Mouse (Mus musculus) lung, adult 18-20 months (tissue): ENCODE measurements around the gene Efnb2.

Experiments
- DNase-seq, 2 experiments: peaks; one replicate each; pipeline ENCODE4 v3.0.0; 2022; ENCODE audit warnings: mixed read lengths in 2 of 2

Efnb2 gene

DNA sequence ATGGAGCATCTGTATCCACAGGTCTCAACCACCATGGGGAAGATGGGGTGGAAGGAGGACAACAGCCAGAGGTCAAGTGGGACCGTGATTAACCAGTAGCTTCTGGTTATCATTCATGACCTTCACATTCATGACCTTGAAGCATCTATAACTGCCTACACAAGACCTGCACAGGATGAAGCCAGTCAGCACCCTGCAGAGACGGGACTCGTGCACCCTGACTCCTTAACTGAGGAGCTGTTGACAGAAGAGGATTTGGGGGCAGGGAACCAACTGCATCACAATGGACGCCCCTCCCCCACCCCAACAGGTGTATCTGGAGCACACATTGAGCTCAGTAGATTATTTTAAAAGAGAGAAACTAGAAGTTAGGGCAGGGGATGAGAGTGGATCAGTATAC is 49.1 kb downstream of the Efnb2 start:
- DNase-seq: no peak

DNA sequence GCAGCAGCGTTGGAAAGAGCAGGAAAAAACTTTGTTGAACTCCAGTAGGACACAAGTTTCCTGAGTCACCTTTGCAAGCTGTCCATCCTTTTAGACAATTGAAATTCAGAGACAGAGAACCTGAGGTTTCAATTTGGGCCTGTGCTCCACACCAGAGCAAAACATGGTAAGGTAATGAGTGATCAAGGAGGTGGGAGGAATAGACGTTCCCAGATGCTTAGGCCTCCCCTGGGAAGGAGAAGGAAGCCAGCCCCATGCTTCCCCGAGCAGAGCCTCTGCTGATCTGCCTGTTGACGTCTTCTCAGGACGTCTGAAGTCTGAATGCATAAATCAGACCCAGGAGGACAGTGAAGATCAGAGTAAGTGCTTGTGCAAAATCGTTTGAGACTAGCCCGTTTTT is 51.3 kb downstream of the Efnb2 start:
- DNase-seq: no peak

DNA sequence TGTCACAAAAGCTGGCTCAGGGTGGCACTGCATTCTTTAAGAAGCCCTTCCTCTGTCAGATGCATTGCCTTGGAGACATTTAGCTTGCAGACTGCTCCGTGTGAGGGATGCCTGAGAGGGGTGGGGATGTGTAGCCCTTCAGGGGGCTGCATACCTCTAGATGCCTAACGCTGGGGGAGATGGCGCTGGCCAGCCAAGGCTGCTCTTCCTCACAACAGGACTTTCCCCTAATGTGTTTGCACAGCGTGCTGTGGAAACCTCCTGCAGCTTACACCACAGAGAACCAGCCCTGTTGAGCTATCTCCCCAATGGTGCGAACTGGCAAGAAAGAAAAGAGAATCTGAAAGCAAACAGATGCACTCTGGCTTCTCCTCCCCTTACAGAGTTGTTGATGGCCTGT is 51.9 kb downstream of the Efnb2 start:
- DNase-seq: no peak

DNA sequence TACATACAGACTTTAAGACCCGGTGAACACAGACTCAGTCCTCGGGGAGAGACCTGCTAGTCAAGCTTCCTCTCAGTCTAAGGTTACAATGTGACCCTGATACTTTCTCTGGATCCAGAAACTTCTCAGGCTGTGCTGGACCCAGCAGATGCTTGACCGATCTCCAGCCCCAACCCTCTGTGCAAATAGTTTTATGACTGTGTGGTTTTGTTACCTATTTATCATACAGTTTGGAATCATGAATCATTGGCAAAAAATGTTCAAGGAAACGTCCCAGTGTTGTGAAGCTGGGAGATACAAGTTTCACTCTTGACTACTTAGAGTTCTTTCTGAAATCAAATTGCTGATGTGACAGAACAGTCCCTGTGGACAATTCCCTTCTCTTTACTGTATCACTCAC is 55.4 kb downstream of the Efnb2 start:
- no peak for DNase-seq

DNA sequence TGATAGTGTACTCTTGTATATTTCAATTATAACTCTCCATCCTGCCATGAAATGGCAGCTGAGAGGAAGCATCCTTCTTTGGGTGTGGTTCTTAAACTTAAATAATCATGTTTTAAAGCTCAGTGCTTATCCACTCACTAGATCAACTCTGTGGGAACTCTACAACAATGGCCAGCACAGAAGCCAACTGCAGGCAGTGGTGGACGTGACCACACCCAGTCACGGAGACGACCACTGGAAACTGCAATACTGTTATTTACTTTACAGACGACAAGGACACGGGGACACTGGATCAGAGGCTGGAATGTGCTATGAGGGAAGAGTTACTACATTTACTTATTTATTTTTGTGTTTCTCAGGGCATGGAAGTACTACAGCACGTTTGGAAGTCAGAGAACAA is 57.2 kb downstream of the Efnb2 start:
- peak; percentile 27 to 64 for DNase-seq

GRCm38 (mm10) chr8:8602616-8603461 is 58.2 kb downstream of the Efnb2 start:
- DNase-seq: peak; percentile 85 to 91

GRCm38 (mm10) chr8:8599931-8600330 is 61.1 kb downstream of the Efnb2 start:
- no peak for DNase-seq

- no peak for DNase-seq
These were observed 63.6 kb downstream of the Efnb2 start for GRCm38 (mm10) chr8:8597434-8597833.

- DNase-seq: no peak
These were observed 65.0 kb downstream of the Efnb2 start for GRCm38 (mm10) chr8:8595831-8596611.

DNA sequence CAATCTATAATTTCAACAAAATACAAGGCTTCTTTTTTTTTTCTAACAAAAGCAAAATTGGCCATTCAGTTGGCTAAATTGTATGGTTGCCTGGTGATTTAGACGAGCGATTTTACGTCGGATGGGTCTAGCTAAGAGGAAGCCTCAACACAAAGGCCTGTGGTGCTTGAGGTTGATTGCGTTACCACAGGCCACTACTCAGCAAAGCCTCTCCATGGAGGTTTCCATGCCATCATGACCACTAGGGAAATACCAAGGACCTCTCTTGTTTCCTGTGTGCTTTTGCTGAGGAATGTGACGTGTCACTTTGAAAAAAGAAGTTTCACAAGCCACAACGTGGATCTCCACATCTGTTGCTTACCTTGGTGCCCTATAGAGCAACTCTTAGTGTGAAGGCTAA is 67.2 kb downstream of the Efnb2 start:
- no peak for DNase-seq

DNA sequence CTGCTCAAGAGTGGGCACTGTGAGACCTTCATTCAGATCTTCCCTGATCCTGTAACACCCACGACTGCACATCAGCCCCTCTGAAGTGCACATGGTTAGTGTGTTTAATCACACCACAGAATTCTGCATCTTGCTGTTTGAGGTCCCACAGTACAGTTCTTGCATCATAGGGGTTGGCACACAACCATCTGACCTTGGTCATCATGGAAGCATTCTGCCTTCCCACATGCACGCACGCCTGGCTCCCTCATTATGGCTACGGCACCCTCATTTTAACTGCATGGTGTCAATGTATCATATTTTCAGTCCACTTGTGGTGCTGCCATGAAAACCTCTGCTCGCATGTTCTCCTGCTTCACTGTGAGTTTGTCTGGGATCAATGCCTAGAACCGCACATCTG is 67.7 kb downstream of the Efnb2 start:
- DNase-seq: no peak

DNA sequence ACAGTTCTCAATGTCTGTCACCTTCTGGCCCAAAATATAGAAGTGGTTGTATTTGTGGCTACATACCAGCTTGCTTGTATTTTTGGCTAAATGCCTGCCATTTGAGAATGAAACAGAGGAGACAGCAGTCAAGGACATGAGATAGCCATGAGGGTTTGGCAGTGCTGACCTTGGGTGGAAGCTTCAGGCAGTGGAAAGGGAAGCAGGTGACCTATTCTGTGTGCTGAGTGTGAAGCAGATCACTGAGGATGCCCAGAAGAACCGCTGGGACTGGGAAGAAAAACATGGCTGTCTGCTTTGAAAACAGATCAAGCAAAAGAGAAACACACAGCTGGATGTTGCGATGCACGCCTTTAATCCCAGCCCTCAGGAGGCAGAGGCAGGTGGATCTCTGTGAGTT is 68.7 kb downstream of the Efnb2 start:
- no peak for DNase-seq

DNA sequence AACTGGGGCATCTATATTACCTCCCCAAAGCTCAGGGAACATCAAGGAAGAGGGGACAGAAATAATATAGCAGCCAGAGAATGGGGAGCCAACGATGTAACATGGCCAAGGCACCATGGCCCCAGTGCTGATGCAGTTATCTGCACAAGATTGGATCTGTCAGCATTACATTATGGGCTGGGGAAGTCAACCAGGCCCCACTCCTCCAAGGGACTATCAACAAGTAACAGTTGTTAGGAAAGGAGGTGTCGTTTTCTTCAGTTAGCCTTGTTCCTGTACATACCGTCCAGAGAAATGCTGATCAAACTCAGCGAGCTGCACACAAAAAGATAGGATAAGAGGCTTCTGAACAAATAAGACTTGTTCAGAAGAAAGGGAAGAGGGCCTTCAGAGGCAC is 77.1 kb downstream of the Efnb2 start:
- DNase-seq: no peak

GRCm38 (mm10) chr8:8583290-8583980 is 77.6 kb downstream of the Efnb2 start:
- DNase-seq: no peak

DNA sequence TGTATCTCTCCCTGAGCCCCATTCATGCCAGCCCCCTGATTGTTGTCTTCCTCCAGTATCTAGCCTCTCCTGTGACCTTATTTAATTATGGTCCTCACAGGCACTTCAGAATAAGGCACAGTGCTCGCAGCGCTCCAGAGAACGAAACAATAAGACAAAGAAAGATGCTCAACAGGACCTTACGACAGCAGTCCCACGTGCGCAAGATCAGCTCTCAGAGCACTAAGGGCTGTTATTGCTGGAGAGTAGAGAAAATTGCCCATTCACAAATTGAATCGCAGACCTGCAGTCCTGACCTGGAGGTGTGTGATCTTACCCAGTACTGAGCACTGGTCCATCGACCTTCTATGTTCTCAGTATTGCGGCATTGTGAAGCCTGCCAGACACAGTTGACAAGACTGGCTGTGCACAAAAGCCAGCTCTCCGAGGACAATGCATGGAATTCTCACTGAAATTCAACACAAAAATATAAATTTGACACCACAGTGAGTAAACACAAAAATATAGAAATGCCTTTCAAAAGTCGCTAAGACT is 83.2 kb downstream of the Efnb2 start:
- DNase-seq: no peak

- peak; percentile 76 to 83 for DNase-seq
These were observed 84.2 kb downstream of the Efnb2 start for GRCm38 (mm10) chr8:8576833-8577232.

GRCm38 (mm10) chr8:8576286-8576685 is 84.8 kb downstream of the Efnb2 start:
- peak; percentile 63 to 72 for DNase-seq

GRCm38 (mm10) chr8:8574521-8575499 is 86.2 kb downstream of the Efnb2 start:
- DNase-seq: no peak

DNA sequence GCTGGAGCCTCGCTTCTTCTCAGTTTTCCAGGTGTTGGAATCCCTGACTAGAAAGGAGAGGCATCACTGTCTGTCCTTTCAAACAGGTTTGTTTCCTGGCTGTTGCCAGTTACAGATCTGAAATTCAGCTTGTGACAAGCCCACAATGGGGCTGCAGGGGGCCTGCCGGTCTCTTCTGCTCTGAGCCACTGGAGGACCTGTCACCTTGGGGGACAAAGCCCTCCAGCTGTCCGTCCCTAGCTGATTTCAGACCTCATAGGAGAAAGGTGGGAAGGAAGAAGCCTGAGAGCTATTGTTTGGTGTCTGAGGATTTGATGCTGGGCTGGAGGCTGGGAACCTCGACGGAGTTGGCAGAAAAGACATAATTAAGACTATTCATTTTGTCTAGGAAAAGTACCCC is 88.8 kb downstream of the Efnb2 start:
- no peak for DNase-seq

DNA sequence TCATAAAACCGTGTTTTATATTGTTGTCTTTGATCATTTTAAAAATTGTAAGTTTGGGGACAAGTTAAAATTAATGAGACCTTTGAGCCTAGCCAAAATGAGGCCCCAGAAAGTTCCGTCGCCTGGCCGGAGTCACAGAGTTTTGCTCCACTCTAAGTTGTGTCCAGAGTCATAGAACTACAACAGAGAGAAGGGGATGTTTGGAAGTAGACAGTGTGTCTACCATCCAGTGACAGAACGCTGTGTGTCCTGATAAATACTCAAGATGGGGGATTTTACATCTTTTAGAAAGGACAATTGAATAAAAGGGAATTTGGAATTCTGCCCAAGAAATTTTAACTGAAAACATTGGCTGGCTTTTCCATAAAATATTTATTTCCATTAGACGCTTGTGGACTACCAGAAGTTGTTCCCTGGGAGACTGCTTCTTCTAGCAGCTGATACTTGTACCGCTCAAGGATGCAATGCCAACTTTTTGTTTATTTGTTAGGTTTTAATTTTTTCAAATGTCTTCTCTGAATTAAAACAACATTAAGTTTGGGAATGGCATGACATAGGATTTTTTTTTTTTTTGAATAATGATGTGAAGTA is 89.3 kb downstream of the Efnb2 start:
- no peak for DNase-seq

- DNase-seq: no peak
These were observed 91.8 kb downstream of the Efnb2 start for GRCm38 (mm10) chr8:8569280-8569679.
